Mouse (Mus musculus) heart, embryonic 16.5 days (tissue): ENCODE results near the gene Igfn1. TPM values are rescaled to one million over a fixed set of nuclear protein-coding genes. Genes with fewer than 3 reads are reported as not detected.

Experiments
- ATAC-seq: fragments of 200-750 bp; cut with Nextera tagmentation; replicated peaks from 2 replicates; pipeline ENCODE4 v1.8.0; 2017; ENCODE audit warnings: moderate number of reproducible peaks; ENCODE audit not compliant: insufficient read depth, low FRiP score; ENCODE audit errors: extremely low read depth
- H3K27ac ChIP-seq: fragments of 300-500 bp; sonication (generic); 2 replicates; pipeline ENCODE4 v1.5.1; 2014; ENCODE audit warnings: mild to moderate bottlenecking, low read length, control low read depth, moderate library complexity
- H3K27me3 ChIP-seq: fragments of 300-500 bp; sonication (generic); 2 replicates; pipeline ENCODE4 v1.6.1; 2014; ENCODE audit warnings: low read length, mixed read lengths; ENCODE audit not compliant: control insufficient read depth, insufficient read depth
- H3K36me3 ChIP-seq: fragments of 300-500 bp; sonication (generic); 2 replicates; pipeline ENCODE4 v1.6.1; 2014; ENCODE audit not compliant: control insufficient read depth, insufficient read depth
- H3K4me1 ChIP-seq: fragments of 300-500 bp; sonication (generic); 2 replicates; pipeline ENCODE4 v1.6.1; 2014; ENCODE audit warnings: low read length, mixed read lengths; ENCODE audit not compliant: control insufficient read depth, insufficient read depth
- H3K4me2 ChIP-seq: fragments of 300-500 bp; sonication (generic); 2 replicates; pipeline ENCODE4 v1.6.1; 2014; ENCODE audit warnings: low read depth, mild to moderate bottlenecking, control low read depth, low read length
- H3K4me3 ChIP-seq: fragments of 300-500 bp; sonication (generic); 2 replicates; pipeline ENCODE4 v1.5.1; 2014; ENCODE audit warnings: mild to moderate bottlenecking, control low read depth, low read length
- H3K9ac ChIP-seq: fragments of 300-500 bp; sonication (generic); 2 replicates; pipeline ENCODE4 v1.6.1; 2014; ENCODE audit warnings: low read length, control low read depth
- H3K9me3 ChIP-seq: fragments of 300-500 bp; sonication (generic); replicated peaks from 2 replicates; pipeline ENCODE4 v1.6.1; 2016; ENCODE audit warnings: low read length; ENCODE audit not compliant: control insufficient read depth
- WGBS: fragments of 180-500 bp; shearing (Covaris S2); extraction: QIAGEN DNeasy Blood & Tissue Kit; methylation state at CpG from one replicate; pipeline ENCODE4 v1.1.7; 2014; 5-methylcytosine and 5-hydroxymethylcytosine counted together
- polyA plus RNA-seq: library from polyadenylated mRNA; unstranded; fragments of >200 nt; fragmentation: Nextera tagmentation; extraction: Ambion mirVana; gene quantifications from 2 replicates; pipeline ENCODE4 v1.2.1, GENCODE M21; 2015

The Igfn1 gene
- polyA plus RNA-seq, 1 experiment from 2014 or later, result not detected

- Histone ChIP-seq H3K27ac (no peak overlapping the region), H3K36me3 (no peaks in the 10 kb centered on the region), H3K4me3 (no peak overlapping the region), H3K4me2 (no peak overlapping the region), H3K4me1 (no peaks in the 10 kb centered on the region), H3K9me3 (no peaks in the 10 kb centered on the region; the same call in 1 of the 2 replicates), H3K27me3 (no peaks in the 10 kb centered on the region), H3K9ac (no peak overlapping the region)
- WGBS, result 66% methylated on average over 4 of the region's 4 CpGs
- no peak for ATAC-seq
These were observed 12.7 kb downstream of the Igfn1 start for GRCm38 (mm10) chr1:135993470-135993869.

- H3K4me1 ChIP-seq, result no peaks in the 10 kb centered on the region
These were observed 16.3 kb downstream of the Igfn1 start for GRCm38 (mm10) chr1:135989876-135990275.

GRCm38 (mm10) chr1:135984105-135984504 lies 22.0 kb downstream of the Igfn1 start:
- ATAC-seq, result no peak
- H3K36me3 ChIP-seq, result no peaks in the 10 kb centered on the region
- no peak overlapping the region for H3K9ac ChIP-seq
- H3K9me3 ChIP-seq, result no peaks in the 10 kb centered on the region
- no peak overlapping the region for H3K27ac ChIP-seq
- WGBS, result 30% methylated on average over 5 of the region's 5 CpGs
- no peaks in the 10 kb centered on the region for H3K4me1 ChIP-seq
- no peaks in the 10 kb centered on the region for H3K27me3 ChIP-seq
- H3K4me3 ChIP-seq, result no peak overlapping the region
- H3K4me2 ChIP-seq, result no peak overlapping the region

More at GRCm38 (mm10) chr1:135989876-135990275, 16.3 kb downstream of the Igfn1 start:
- Histone ChIP-seq H3K36me3 (no peaks in the 10 kb centered on the region), H3K4me3 (no peak overlapping the region), H3K27me3 (no peaks in the 10 kb centered on the region), H3K9me3 (no peaks in the 10 kb centered on the region; the same call in 1 of the 2 replicates), H3K4me2 (no peak overlapping the region), H3K27ac (no peak overlapping the region), H3K9ac (no peak overlapping the region)
- no peak for ATAC-seq

GRCm38 (mm10) chr1:135972576-135972975 lies 33.6 kb downstream of the Igfn1 start:
- Histone ChIP-seq H3K4me2 (no peak overlapping the region), H3K27me3 (no peaks in the 10 kb centered on the region; the same call in 1 of the 2 replicates), H3K9me3 (no peaks in the 10 kb centered on the region), H3K27ac (no peak overlapping the region), H3K36me3 (no peaks in the 10 kb centered on the region), H3K9ac (no peak overlapping the region), H3K4me3 (no peak overlapping the region), H3K4me1 (no peaks in the 10 kb centered on the region)
- 84% methylated on average over 3 of the region's 3 CpGs for WGBS
- ATAC-seq, result no peak

GRCm38 (mm10) chr1:135970486-135970885 lies 35.7 kb downstream of the Igfn1 start:
- Histone ChIP-seq H3K4me2 (no peak overlapping the region), H3K36me3 (no peaks in the 10 kb centered on the region), H3K27ac (no peak overlapping the region), H3K9me3 (no peaks in the 10 kb centered on the region), H3K4me1 (no peaks in the 10 kb centered on the region), H3K27me3 (no peaks in the 10 kb centered on the region; the same call in 1 of the 2 replicates), H3K9ac (no peak overlapping the region), H3K4me3 (no peak overlapping the region)
- ATAC-seq, result no peak
- WGBS, result 49% methylated on average over 2 of the region's 2 CpGs

- Histone ChIP-seq H3K9ac (no peak overlapping the region), H3K27me3 (no peaks in the 10 kb centered on the region; the same call in 1 of the 2 replicates), H3K4me1 (no peaks in the 10 kb centered on the region), H3K9me3 (no peaks in the 10 kb centered on the region), H3K27ac (no peak overlapping the region), H3K36me3 (no peaks in the 10 kb centered on the region), H3K4me2 (no peak overlapping the region), H3K4me3 (no peak overlapping the region)
- 72% methylated on average over 4 of the region's 4 CpGs for WGBS
- no peak for ATAC-seq
These were observed 38.4 kb downstream of the Igfn1 start for GRCm38 (mm10) chr1:135967739-135968138.

GRCm38 (mm10) chr1:135964561-135964960 lies 41.6 kb downstream of the Igfn1 start:
- Histone ChIP-seq H3K9me3 (no peaks in the 10 kb centered on the region), H3K36me3 (no peaks in the 10 kb centered on the region), H3K4me3 (no peak overlapping the region), H3K27me3 (peaks cover 3% of the 10 kb centered on the region; the same call in 1 of the 2 replicates), H3K4me1 (no peaks in the 10 kb centered on the region), H3K4me2 (no peak overlapping the region), H3K27ac (no peak overlapping the region), H3K9ac (no peak overlapping the region)
- 74% methylated on average over 11 of the region's 11 CpGs for WGBS
- ATAC-seq, result no peak

- ATAC-seq, result no peak
- peaks cover 3% of the 10 kb centered on the region; the same call in 1 of the 2 replicates for H3K27me3 ChIP-seq
- 62% methylated on average over 5 of the region's 5 CpGs for WGBS
These were observed 43.0 kb downstream of the Igfn1 start for GRCm38 (mm10) chr1:135963177-135963576.

GRCm38 (mm10) chr1:135958483-135958882 lies 47.7 kb downstream of the Igfn1 start:
- Histone ChIP-seq H3K27ac (no peak overlapping the region), H3K9me3 (no peaks in the 10 kb centered on the region), H3K4me1 (no peaks in the 10 kb centered on the region), H3K9ac (no peak overlapping the region), H3K4me2 (no peak overlapping the region), H3K36me3 (no peaks in the 10 kb centered on the region), H3K4me3 (no peak overlapping the region), H3K27me3 (0 out of 2 replicates have a peak, but pooled peaks cover 5% of the 10 kb centered on the region)
- ATAC-seq, result no peak
- 30% methylated on average over 4 of the region's 4 CpGs for WGBS

More at GRCm38 (mm10) chr1:135963177-135963576, 43.0 kb downstream of the Igfn1 start:
- Histone ChIP-seq H3K9ac (no peak overlapping the region), H3K9me3 (no peaks in the 10 kb centered on the region), H3K36me3 (no peaks in the 10 kb centered on the region), H3K4me3 (no peak overlapping the region), H3K4me2 (no peak overlapping the region), H3K4me1 (no peaks in the 10 kb centered on the region), H3K27ac (no peak overlapping the region)
